Mouse (Mus musculus): Measurements from ENCODE around the gene Abhd6.

DNA sequence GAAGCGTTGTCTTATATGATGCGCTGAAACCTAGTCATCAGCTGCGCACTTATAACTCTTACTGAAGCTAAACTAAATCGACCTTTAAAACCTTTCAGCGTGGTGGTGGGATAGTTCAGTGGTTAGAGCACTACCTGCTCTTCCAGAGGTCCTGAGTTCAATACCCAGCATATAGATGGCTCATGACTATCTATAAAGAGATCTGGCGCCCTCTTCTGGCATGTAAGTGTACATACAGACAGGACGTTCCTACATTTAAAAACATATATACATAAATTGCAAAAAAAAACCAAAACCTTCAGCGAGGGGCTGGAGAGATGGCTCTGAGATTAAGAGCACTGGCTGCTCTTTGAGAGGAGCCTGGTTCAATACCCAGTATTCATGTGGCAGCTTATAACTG lies 41.6 kb downstream of the Abhd6 start:
- peak; percentile 42; the same call in 1 of the 2 replicates for TF ChIP-seq CTCF (IDR thresholded peaks at IDR 0.05; ENCODE audit: low read depth)
- TF ChIP-seq EP300 (IDR thresholded peaks at IDR 0.05; ENCODE audit: low read depth) = no peak

All from liver, embryonic 14.5 days (tissue).